Mouse (Mus musculus): ENCODE results near the gene Tmem213.

The Tmem213 gene

DNA sequence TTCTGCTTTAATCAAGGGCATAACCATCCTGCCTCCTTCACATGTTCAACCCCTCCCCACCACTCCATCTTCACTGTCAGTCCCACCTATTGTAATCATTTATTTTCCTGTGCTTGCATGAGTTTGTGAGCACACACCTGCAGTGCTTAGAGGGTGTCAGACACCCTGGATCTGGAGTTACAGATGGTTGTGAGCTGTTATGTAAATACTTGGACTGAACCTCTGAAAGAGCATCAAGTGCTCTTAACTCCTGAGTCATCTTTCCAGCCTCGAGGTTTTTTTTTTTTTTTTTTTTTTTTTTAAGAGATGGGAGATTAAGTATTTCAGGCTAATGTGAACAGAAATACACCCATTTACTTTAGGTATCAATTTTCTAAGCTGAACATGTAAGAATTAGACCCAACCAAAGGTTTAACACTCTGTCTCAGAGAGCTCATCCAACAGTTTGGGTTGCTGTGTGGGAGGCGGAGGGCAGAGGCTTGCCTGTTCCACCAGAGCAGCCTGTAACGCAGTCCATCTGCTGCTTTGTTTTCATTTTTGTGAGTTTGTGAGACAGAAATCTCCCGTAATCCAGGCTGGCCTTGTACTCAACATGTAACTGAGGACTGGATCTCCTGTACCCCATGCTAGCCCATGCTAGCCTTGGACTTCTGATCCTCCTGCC, 7.2 kb downstream of the Tmem213 start:
- no peak for DNase-seq (ENCODE audit: low spot score)

DNA sequence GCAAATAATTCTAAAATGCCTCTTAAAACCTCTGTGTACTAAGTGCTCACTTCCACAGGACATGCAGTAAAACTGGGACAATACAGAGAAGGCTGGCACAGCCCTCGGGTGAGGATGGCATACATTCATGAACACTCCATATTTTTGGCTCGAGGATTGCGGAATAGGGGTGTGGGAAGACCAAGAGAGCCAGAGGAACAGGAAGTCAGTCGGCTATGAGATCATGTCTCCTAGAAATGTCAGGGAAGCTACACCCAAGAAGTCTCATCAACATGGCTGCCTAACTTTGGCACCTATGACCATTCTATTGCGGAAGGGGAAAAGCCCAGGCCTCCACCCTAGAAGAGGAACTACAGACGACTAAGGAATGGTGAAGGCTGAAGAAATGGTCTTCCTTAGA, 9.3 kb downstream of the Tmem213 start:
- DNase-seq (ENCODE audit: low spot score) = no peak

DNA sequence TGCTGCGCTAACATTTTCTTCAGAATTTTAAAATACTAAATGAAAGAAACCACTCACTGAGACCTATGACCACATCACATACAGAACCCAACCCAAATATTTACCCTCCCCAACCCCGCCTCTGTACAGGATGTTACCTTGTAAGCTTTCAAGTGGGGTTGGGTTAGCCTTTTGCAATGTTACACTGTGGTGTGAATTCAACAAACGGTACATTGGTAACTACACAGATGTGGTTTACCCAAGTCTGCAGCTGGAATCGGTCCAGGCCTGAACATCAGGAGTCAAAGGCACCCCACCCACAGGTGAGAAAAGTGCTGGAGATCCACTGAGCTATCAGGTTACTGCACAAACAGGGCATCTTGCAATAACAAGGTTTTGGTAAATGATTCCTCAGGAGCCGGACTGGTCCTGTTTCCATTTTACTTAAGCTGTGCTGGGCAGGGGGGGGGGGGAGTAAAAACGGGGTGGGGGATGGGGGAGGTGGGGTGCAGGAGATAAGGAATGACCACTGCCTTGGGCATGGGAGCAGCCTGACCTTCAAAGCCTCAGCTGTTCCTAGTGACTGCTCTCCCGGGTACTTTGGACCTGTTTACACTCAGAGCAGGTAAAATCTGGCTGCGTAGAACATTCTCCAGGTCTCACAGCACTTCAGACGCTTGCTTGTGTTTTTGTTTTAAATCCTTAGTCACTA, 11.8 kb downstream of the Tmem213 start:
- DNase-seq (ENCODE audit: low spot score) = no peak

DNA sequence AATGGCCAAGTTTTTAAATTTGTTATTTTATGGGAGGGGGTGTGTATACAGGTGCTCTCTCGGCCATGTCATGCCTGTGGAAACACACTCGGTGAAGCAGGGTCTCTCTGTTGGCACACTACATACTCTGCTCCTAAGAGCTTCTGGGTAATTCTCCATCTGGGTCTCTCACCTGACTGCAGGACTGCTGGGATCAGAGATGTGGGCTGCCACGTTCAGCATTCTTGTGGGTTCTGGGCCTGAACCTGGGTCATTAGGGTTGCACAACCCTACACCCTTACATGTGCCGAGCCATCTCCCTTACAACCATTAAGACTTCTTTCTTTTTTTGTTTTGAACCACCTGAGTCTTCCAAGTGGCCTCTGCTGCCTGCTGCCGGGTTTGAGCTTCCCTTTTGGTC, 12.8 kb downstream of the Tmem213 start:
- no peak for DNase-seq (ENCODE audit: low spot score)

DNA sequence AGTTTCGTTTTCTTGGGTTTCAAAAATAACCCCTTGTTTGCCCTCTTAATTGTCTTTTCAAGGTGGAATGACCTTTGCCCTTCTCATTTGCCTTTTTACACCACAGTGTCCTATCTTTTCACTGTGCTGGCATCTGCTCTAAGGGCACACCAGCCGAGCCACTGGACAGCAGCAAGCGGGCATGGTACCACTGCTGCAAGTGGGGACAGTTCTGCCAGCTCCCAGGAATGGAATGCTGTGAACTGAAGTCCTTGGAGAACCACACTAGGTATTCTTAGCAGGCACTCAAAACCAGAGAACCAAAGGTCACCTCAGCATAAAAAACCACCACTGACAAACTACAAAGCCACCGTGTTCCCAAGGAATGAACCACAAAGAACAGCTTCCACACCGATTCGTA, 13.7 kb downstream of the Tmem213 start:
- no peak for DNase-seq (ENCODE audit: low spot score)

DNA sequence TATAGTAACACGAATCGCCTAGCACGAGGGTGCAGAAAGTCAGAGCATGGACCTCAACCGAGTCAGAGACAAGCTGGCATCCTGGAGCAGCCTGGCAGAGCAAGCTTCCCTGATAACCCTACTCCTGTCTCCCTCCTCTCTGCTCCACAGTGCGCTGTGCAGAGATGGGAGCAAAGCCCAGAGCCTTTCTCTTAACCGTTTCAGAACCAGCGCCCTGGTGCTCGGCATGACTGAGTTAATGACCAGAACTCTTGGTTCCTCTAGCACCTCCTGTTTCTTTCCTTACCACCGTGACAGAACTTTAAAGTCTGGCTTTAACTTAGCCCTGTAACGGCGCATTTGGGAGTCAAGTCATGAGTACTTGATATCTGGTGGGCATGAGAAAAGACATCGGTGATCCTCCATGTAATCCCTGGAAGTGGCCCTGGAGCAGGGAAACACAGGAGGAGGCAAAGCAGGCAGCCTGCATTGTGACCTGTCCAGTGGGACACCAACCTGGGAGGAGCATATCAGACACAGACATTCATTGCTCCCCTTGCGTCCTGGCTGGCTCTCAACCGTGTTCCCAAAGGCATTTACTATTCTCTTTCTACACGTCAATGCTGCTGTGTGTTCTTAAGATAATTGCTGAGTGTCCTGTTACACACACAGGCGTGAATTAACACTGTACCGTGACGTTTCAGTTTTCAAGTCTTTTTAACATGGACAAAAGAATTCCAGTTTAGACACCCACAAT, 14.6 kb downstream of the Tmem213 start:
- no peak for DNase-seq (ENCODE audit: low spot score)

DNA sequence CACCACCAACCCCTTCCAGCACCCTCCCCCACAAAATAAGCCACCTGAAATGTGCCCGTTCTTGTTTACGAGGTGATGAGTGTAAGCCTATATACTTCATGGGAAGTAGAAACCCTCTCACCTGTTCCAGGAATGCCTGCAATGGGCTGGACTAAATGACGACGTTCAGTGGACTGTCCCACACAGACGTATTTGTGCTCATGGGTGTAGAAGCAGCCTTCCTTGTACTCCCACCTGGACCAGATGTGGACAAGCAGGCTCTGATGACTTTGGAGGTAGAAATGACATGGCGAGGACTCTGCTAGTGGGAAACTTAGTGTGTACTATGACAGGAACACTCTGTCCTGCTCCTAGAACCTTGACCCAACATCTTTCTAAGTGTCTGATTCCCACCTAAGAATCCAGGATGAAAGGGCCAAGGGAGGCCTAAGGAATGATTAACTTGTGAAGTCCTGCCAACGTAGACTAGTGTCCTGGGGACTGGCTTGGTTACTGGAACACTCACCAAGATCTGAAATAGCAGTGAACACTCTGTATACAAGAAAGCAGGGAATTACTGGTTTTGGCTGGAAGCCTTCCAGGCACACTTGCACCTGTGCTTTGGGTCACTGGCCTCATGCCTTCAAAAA, 15.3 kb downstream of the Tmem213 start, which contains the start of gene Atp6v0a4:
Gene Atp6v0a4, minus strand, starts transcription at position 380 of the 629 bp plus-strand sequence.
- DNase-seq (ENCODE audit: low spot score) = no peak

DNA sequence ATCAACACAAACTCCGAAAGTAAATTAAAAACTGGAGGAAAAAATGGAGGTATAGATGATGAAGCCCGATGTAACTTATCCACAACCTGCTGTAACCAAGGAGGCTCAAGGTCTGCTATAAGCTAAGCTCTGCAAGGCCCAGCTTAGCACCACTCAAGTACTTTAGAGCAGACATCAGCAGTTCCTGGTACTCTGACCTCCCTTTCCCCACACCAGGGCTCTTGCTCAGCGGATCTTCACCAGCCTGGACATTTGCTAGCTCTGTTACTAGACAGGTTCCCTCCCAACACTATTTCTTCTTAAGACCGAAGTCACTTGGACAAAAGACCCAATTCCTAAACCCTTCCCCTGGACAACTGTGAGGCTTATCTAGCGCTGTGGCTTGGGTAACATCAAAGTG, 15.8 kb downstream of the Tmem213 start:
- DNase-seq (ENCODE audit: low spot score) = no peak

DNA sequence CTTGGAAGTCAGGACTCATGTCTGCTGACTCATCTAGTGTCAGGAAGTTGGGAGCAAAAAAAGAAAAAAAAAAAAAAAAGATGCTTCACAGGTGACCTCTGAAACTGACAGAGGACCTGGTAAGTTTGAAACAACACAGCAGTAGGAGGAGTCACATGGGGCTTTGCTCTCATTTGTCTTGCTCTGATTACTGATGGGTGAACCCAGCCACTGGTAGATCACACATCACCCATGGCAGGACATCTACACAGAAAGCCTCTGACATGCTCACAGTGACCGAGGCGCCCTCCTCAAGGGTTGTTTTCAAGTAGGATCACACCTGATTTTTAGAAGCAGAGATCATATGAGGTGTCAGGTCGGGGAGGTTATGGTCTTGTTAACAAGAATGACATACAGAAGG, 16.4 kb downstream of the Tmem213 start:
- DNase-seq (ENCODE audit: low spot score) = no peak

DNA sequence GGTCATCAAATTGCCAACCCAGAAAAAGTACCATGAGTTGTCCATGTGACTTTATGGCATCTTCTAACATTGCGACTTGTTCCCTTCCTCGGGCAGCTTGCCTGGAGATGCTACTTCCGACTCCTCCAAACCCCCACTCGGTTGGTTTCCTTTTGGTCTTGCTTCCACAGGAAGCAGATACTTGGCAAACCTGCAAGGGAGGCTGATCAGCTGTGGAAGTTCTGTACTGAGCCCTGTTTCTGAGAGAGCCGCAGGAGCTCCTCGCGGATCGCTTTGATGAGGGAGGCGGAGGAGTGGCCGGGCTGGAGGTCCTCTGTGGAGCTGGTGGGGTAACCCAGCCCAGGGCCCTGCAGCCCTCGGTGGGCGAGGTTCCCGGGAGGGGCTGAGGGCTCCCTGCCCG, 19.1 kb downstream of the Tmem213 start:
- DNase-seq (ENCODE audit: low spot score) = no peak

DNA sequence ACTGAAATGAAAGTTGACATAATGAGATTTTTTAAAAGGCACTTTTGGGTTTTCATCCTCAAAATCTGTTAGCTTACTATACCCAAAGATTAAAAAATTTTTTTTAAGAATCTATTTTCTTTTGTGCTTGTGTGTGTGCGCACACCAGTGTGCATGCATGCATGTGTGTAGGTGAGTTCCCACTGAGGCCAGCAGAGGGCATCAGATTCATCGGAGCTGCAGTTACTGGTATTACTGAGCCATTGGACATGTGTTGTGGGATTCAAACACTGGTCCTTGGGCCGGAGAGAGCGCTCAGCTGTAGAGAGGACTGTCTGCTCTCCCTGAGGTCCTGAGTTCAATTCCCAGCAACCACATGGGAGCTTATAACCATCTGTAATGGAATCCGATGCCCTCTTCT, 20.8 kb downstream of the Tmem213 start:
- DNase-seq (ENCODE audit: low spot score) = no peak

DNA sequence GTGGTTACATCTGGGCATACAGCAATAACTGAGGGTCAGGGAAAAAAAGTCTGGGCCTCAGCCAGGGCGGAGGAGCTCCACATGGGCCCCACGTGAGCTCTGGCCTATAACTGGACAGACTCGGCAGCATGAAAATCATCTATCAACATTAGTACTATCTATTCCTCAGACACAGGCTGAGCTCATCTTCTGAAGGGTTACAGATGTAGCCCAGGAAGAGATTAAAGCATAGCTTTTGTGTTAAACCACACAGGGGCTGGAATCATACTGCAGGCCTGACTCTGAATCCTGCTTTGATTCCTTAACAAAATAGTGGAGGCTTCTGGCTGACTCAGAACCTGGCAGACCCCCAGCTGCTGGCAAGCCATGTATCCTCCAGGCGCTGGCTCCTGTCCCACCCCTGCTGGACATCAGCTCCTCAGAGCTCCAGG, 22.8 kb downstream of the Tmem213 start:
- DNase-seq (ENCODE audit: low spot score) = peak; percentile 60

DNA sequence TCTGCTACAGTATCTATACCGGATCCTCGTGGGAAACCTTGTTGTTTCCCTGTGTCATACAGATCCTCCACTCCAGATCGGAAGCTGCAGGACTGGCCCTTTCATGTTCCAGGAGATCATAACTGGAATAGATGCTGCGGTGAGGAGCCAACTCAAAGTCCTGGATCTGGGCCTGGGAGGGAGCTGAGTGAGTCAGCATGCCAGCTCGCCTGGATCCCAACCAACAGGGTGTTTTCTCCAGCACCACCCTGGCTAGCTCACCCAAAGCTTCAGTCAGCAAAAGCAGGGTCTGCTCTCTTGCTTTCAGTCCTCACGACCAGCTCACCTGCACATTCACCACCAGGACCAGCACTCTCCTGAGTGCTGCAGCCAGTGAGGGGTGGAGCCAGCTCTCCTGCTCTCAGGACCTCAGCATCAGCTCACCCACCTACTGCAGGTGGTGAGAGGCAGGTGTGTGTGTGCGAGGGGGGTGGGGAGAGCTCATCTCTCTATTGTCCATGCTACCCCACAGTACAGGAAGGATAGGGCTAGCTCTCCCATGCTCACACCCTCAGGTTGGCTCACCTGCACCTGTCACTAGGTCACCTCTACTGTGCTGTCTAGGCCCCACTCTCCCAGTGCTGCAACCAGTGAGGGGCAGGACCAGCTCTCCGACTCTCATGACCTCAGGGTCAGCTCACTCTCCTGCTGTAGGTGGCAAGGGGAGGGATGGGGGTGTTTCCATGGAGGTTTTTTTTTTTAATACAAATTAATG, 25.9 kb downstream of the Tmem213 start:
- DNase-seq (ENCODE audit: low spot score) = no peak

DNA sequence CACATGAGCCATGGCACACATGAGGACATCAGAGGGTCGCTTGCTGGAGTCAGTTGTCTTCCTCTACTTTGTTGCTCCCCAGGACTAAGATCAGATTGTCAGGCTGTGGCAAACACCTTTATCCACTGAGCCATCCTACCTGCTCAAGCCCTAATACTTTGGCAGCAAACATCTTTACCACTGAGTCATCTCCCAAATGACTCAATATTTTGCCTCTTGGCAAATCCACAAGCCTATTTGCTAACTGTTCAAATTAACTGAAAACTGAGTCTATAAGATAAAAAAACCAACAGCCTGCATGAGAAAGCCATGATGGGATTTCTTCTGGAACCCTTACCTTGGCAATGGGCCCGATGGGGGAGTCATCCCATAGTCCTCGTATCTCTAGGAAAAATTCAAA, 30.0 kb downstream of the Tmem213 start:
- DNase-seq (ENCODE audit: low spot score) = no peak

DNA sequence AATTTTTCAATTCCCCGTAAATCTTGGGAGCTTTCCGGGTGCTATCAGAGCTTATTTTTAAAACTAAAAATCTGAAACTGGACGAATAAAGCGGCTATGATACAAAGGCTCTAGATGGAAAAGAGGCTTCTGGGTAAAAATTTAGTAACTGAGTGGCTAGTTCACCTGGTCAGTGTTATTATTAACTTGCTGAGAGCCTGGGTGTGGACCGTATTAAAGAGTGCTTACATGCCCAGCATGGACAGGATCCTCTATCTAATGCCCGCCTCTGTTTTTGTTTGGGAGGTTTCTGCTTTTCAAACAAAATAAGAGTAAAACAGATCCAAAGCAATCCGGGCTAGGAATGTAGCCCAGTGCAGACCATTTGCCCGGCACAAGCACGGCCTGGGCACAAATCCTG, 31.3 kb downstream of the Tmem213 start:
- no peak for DNase-seq (ENCODE audit: low spot score)

DNA sequence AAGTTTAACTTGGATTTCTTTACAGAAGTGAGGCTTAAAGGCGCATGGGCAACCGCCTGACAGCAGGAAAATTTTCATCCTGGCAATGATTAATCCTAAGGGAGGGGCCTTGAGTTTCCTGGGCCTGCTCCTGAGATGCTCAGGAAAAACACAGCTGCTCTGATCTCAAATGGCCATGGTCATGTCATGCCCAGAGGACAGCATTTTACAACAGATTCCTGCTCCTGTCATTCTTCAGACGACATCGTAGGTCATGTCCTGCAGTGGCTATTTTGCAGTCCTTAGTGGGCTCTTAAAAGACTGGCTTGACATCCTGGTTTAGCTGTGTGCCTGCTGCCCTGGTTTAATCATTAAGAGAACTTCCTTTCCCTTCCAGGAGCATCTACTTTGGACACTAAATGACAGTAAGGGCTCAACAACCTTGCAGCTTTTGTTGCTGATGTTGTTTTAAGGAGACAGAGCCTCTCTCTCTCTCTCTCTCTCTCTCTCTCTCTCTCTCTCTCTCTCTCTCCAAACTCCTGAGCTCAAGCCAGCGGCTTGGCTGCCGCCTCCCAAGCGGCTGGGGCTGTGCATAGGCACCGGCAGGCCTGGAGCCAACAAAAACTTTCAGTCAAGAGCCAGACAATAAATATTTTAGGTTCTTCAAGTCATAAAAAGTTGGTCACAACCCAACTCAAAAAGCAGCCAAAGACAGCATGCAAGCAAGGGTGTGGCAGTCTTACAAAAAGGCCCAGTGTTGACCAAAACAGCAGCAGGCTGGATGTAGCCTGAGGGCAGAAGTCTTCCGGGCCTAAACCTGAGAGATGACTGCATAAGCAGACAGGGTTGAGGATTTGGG, 35.3 kb downstream of the Tmem213 start:
- DNase-seq (ENCODE audit: low spot score) = peak; percentile 43

DNA sequence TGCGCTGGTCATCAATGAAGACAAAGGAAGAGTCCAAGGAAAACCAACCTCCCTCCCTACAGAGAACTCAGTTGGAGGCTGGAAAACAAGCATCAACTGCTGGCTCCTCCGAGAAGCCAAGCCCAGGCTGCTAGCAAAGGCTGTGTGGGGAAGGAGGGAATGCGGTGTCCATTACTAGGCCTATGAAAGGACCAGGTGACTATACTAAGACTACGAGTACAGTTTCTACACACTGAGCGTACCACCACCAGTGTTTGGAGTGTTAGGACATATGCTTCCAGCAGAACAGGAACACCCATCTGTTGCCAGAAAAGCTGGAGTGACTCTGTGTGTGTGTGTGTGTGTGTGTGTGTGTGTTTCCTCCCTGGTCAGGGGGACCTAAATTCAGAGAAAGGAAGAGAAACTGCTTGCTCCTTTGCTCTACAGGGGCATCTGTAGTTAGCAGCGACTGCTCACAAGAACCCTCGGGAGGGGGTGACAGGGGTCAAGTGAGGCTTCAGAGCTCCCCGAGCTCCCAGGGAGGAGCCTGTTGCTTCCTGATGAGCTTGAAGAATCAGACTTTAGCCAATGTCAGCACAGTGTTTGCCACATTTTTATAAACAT, 36.5 kb downstream of the Tmem213 start:
- DNase-seq (ENCODE audit: low spot score) = no peak

DNA sequence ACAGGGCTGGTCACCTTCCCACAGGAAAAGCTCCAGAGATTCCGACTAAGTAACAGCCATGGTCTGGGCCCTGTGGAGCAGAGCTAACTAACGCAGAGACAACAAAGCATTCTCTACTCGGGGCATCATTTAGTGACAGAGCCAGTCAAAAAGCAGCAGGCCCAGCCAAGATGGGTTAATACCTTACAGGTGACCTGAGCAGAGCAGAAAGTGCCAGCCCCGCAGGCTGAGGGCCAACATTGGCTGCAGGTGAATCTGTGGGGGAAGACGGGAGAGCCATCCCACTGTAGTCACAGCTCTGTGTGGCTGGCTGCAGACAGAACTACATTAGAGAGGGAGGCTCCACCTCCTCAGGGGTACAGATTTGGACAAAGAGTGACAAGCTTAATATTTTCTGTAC, 38.2 kb downstream of the Tmem213 start:
- DNase-seq (ENCODE audit: low spot score) = no peak

DNA sequence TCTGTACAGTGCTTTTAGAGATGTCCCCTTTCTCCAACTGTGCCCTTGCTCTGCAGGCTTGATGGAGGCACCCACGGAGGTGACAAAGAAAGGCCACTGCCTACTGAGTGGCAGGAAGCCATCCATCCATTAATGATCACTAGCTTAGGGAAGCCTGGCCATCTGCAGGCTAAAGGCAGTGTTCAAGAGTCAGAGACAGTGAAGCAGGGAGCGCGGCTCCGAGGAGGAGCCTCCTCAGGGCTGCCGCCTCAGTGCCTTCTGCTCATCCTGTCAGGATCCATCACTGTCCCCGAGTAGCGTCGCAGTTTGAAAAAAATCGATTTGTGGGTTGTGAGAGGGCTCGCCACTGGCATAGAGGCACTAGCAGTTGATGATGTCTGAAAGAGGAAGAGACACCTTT, 39.6 kb downstream of the Tmem213 start:
- no peak for DNase-seq (ENCODE audit: low spot score)

DNA sequence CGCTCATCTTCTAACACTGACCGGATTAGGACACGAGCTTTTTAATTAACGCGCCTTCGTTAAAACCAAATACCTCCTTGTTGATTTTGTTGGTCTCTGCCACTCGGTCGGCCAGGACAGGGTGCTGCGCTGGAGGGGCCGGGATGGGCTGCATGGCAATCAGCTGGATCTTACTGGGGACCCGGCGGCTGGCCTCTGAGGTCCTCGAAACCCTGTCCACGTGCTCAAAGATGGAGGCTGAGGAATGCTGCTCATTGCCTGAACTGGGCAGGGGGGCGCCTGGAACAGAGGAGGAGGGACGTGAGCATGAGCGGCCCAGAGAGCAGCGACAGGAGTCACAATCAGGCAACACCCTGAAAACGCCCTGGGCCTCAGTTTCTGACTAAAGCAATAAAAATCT, 40.4 kb downstream of the Tmem213 start:
- no peak for DNase-seq (ENCODE audit: low spot score)

DNA sequence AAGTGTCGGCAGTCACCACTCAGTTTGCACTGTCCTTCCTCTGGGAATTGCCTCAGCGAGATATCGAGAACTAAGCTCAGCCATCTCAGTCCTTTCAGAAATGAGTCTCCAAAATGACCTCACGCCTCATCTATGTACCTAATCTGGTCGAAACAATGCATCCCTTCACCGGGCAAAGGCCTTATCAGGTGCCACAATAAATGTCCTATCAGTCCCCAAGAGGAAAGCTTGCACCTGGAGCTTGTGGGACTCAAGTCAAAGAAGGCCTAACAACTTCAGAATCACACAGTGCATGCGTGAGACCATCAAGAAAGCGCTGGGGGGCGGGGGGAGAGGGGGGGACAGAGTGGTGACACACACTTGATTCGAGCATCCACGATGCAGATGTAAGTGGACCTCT, 43.2 kb downstream of the Tmem213 start:
- no peak for DNase-seq (ENCODE audit: low spot score)

Data from ovary, postnatal 36 days (tissue).